ENCODE assay signal across 17 mouse cellular contexts in genomic region chr5:66141474-66141873, GRCm38 (mm10).
"Had no signal": no experiment of that assay in that cellular context is flagged by ENCODE, and none has a peak within 500 bp of the region (broad histone marks: within the 10 kb centered on the region; RNA-seq: fewer than 3 reads in every experiment).

No protein-coding gene starts in this region.

- H3K27ac ChIP-seq: hindbrain, postnatal 0 days; liver, embryonic 14.5 days; lung, embryonic 15.5 days; midbrain, embryonic 12.5 days; midbrain, embryonic 15.5 days; neural tube, embryonic 13.5 days had no signal

- DNase-seq: kidney, adult 8-10 months; kidney, postnatal 14 days; kidney, postnatal 4 days; lung, adult 18-20 months; lung, postnatal 10 days; lung, postnatal 36 days; thymus, postnatal 25 days had no signal

- ATAC-seq: hindbrain, postnatal 0 days; inflammation-experienced regulatory T-cells, adult 6 months; midbrain, embryonic 15.5 days had no signal

- H3K9me3 ChIP-seq: lung, embryonic 15.5 days; midbrain, embryonic 12.5 days; midbrain, embryonic 15.5 days; neural tube, embryonic 13.5 days had no signal

- H3K36me3 ChIP-seq: lung, embryonic 15.5 days; midbrain, embryonic 12.5 days; midbrain, embryonic 15.5 days; neural tube, embryonic 13.5 days had no signal

- H3K4me2 ChIP-seq: liver, embryonic 11.5 days; lung, embryonic 15.5 days; midbrain, embryonic 12.5 days; midbrain, embryonic 15.5 days; neural tube, embryonic 13.5 days had no signal

- H3K9ac ChIP-seq: liver, embryonic 14.5 days; lung, embryonic 15.5 days; midbrain, embryonic 12.5 days; midbrain, embryonic 15.5 days; neural tube, embryonic 13.5 days had no signal

- H3K27me3 ChIP-seq: lung, embryonic 15.5 days; midbrain, embryonic 12.5 days; midbrain, embryonic 15.5 days had no signal

- H3K4me3 ChIP-seq: lung, embryonic 15.5 days; megakaryocyte, embryonic 14.5 days; midbrain, embryonic 12.5 days; midbrain, embryonic 15.5 days; myocyte; neural tube, embryonic 13.5 days had no signal

- H3K4me1 ChIP-seq: lung, embryonic 15.5 days; midbrain, embryonic 12.5 days; midbrain, embryonic 15.5 days; neural tube, embryonic 13.5 days had no signal
